Mouse (Mus musculus): Measurements from ENCODE around the gene Pdk4.

GRCm38 (mm10) chr6:5443104-5443863 is 52.8 kb downstream of the Pdk4 start:
- TF ChIP-seq ZNF384 (IDR thresholded peaks at IDR 0.05; ENCODE audit: low read depth, low read length) = no peak
- TF ChIP-seq CHD2 (IDR thresholded peaks at IDR 0.05; ENCODE audit: low read depth, low read length) = no peak
- no peak for TF ChIP-seq HCFC1 (IDR thresholded peaks at IDR 0.05; ENCODE audit: borderline replicate concordance, insufficient read depth, low read length)
- no peak for TF ChIP-seq ZC3H11A (IDR thresholded peaks at IDR 0.05; ENCODE audit: borderline replicate concordance, low read depth, low read length)
- no peak for TF ChIP-seq MAFK (IDR thresholded peaks at IDR 0.05; ENCODE audit: insufficient read depth, low read depth, low read length)
